Mouse (Mus musculus) bone marrow macrophage, adult 2 months (primary cell): ENCODE measurements around the gene Cdx2.

Experiments
- CTCF ChIP-seq: IDR thresholded peaks from 2 replicates; pipeline ENCODE4 v1.5.1; 2012; ENCODE audit warnings: low read depth, mild to moderate bottlenecking, low read length, moderate library complexity
- POLR2A ChIP-seq: IDR thresholded peaks from 2 replicates; pipeline ENCODE4 v1.6.1; 2012; ENCODE audit warnings: mild to moderate bottlenecking, low read depth, low read length, borderline replicate concordance

DNA sequence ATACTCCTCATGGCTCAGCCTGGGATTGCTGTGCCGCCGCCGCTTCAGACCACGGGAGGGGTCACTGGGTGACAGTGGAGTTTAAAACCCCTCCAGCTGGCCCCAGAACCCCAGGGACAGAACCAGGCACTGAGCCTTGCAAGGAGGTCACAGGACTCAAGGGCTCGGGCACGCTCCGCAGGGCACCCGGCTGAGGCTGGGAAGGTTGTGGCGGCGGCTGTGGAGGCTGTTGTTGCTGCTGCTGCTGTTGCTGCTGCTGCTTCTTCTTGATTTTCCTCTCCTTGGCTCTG, 5.3 kb downstream of the Cdx2 start:
- no peak for TF ChIP-seq POLR2A
- no peak for TF ChIP-seq CTCF
